Mouse (Mus musculus) MEL (cell line): ENCODE data around the gene Amz1. TPM values are rescaled to one million over a fixed set of nuclear protein-coding genes. Genes with fewer than 3 reads are reported as not detected.

Experiments
- DNase-seq: peaks from one replicate; pipeline ENCODE4 v3.0.0; 2011; ENCODE audit warnings: low read depth, low spot score
- H3K27ac ChIP-seq: 2 replicates; pipeline ENCODE4 v1.5.1; 2012; ENCODE audit warnings: low read depth, mild to moderate bottlenecking, control low read depth, low read length, moderate library complexity; ENCODE audit not compliant: control insufficient read depth
- H3K27me3 ChIP-seq, 2 experiments: fragments of 150-350 bp in 1 of 2; sonication (generic) in 1 of 2; 2 replicates each; pipeline ENCODE4 v1.6.1; 2012; ENCODE audit warnings: low read length in 2 of 2, mild to moderate bottlenecking in 2 of 2, improper control_type of control experiment in 1 of 2, moderate library complexity in 1 of 2; ENCODE audit not compliant: insufficient read depth in 2 of 2, control insufficient read depth in 1 of 2
- H3K36me3 ChIP-seq, 2 experiments: 2 replicates each; pipeline ENCODE4 v1.6.1; 2012 to 2014; ENCODE audit warnings: low read length in 2 of 2, improper control_type of control experiment in 1 of 2, inconsistent platforms in 1 of 2, mild to moderate bottlenecking in 1 of 2; ENCODE audit not compliant: insufficient read depth in 2 of 2, control insufficient read depth in 1 of 2
- H3K4me1 ChIP-seq, 2 experiments: fragments of 150-350 bp in 1 of 2; sonication (generic) in 1 of 2; 2 replicates each; pipeline ENCODE4 v1.6.1; 2012; ENCODE audit warnings: low read length in 2 of 2, improper control_type of control experiment in 1 of 2, mild to moderate bottlenecking in 1 of 2; ENCODE audit not compliant: insufficient read depth in 2 of 2, control insufficient read depth in 1 of 2
- H3K4me3 ChIP-seq, 2 experiments: fragments of 150-350 bp in 1 of 2; sonication (generic) in 1 of 2; 2 replicates each; pipeline ENCODE4 v1.5.1; 2012; ENCODE audit warnings: low read depth in 2 of 2, low read length in 2 of 2, mild to moderate bottlenecking in 2 of 2, moderate library complexity in 2 of 2, control low read depth in 1 of 2, improper control_type of control experiment in 1 of 2; ENCODE audit not compliant: control insufficient read depth in 1 of 2, insufficient read depth in 1 of 2
- H3K79me2 ChIP-seq: 2 replicates; pipeline ENCODE4 v1.6.1; 2012; ENCODE audit warnings: mild to moderate bottlenecking, low read length, moderate library complexity; ENCODE audit not compliant: control insufficient read depth, poor library complexity, insufficient read depth
- H3K9ac ChIP-seq: 2 replicates; pipeline ENCODE4 v1.6.1; 2012; ENCODE audit warnings: low read depth, mild to moderate bottlenecking, control low read depth, low read length, moderate library complexity; ENCODE audit not compliant: control insufficient read depth, poor library complexity, severe bottlenecking
- H3K9me3 ChIP-seq: fragments of 150-350 bp; sonication (generic); replicated peaks from 2 replicates; pipeline ENCODE4 v1.6.1; 2012; ENCODE audit warnings: mild to moderate bottlenecking, low read length, improper control_type of control experiment, moderate library complexity; ENCODE audit not compliant: insufficient read depth
- BHLHE40 ChIP-seq: IDR thresholded peaks from 2 replicates; pipeline ENCODE4 v1.6.1; 2012; ENCODE audit warnings: low read depth, mild to moderate bottlenecking, inconsistent platforms, low read length, improper control_type of control experiment, borderline replicate concordance
- CHD1 ChIP-seq: IDR thresholded peaks from 2 replicates; pipeline ENCODE4 v1.6.1; 2012; ENCODE audit warnings: low read depth, mild to moderate bottlenecking, inconsistent platforms, low read length, improper control_type of control experiment
- E2F4 ChIP-seq: IDR thresholded peaks from 2 replicates; pipeline ENCODE4 v1.6.1; 2011; ENCODE audit warnings: low read depth, low read length, improper control_type of control experiment, borderline replicate concordance
- GATA1 ChIP-seq: IDR thresholded peaks from 2 replicates; pipeline ENCODE4 v1.6.1; 2011; ENCODE audit warnings: low read depth, low read length, improper control_type of control experiment
- JUND ChIP-seq: IDR thresholded peaks from 2 replicates; pipeline ENCODE4 v1.6.1; 2011; ENCODE audit warnings: low read depth, mild to moderate bottlenecking, improper control_type of control experiment, low read length
- KAT2A ChIP-seq: conservative IDR thresholded peaks from 2 replicates; pipeline ENCODE4 v1.6.1; 2012; ENCODE audit warnings: low read depth, low read length, improper control_type of control experiment, inconsistent platforms
- MAZ ChIP-seq: IDR thresholded peaks from 2 replicates; pipeline ENCODE4 v1.6.1; 2012; ENCODE audit warnings: low read depth, mild to moderate bottlenecking, inconsistent platforms, low read length, improper control_type of control experiment
- MEF2A ChIP-seq: IDR thresholded peaks from 2 replicates; pipeline ENCODE4 v1.6.1; 2014; ENCODE audit warnings: low read depth, mild to moderate bottlenecking, inconsistent platforms, low read length, improper control_type of control experiment; ENCODE audit not compliant: poor library complexity, insufficient replicate concordance, severe bottlenecking; ENCODE audit errors: extremely low read depth
- MXI1 ChIP-seq: IDR thresholded peaks from 2 replicates; pipeline ENCODE4 v1.6.1; 2011; ENCODE audit warnings: mild to moderate bottlenecking, low read depth, low read length, improper control_type of control experiment
- MYB ChIP-seq: IDR thresholded peaks from 2 replicates; pipeline ENCODE4 v1.6.1; 2011; ENCODE audit warnings: mild to moderate bottlenecking, low read depth, low read length, improper control_type of control experiment
- NELFE ChIP-seq: IDR thresholded peaks from 2 replicates; pipeline ENCODE4 v1.6.1; 2011; ENCODE audit warnings: low read depth, low read length, improper control_type of control experiment
- POLR2AphosphoS2 ChIP-seq: IDR thresholded peaks from 2 replicates; pipeline ENCODE4 v1.6.1; 2011; ENCODE audit warnings: low read length, improper control_type of control experiment
- POLR2AphosphoS5 ChIP-seq: IDR thresholded peaks from 2 replicates; pipeline ENCODE4 v1.6.1; 2012; ENCODE audit warnings: low read depth, borderline replicate concordance, mild to moderate bottlenecking, inconsistent platforms, low read length, moderate library complexity, mixed read lengths
- RAD21 ChIP-seq: IDR thresholded peaks from 2 replicates; pipeline ENCODE4 v1.6.1; 2011; ENCODE audit warnings: mild to moderate bottlenecking, low read depth, low read length, improper control_type of control experiment
- SIN3A ChIP-seq: IDR thresholded peaks from 2 replicates; pipeline ENCODE4 v1.6.1; 2012; ENCODE audit warnings: low read length, improper control_type of control experiment, inconsistent platforms
- SMC3 ChIP-seq: IDR thresholded peaks from 2 replicates; pipeline ENCODE4 v1.6.1; 2011; ENCODE audit warnings: low read depth, low read length, improper control_type of control experiment
- UBTF ChIP-seq: IDR thresholded peaks from 2 replicates; pipeline ENCODE4 v1.6.1; 2012; ENCODE audit warnings: low read depth, mild to moderate bottlenecking, inconsistent platforms, low read length, improper control_type of control experiment, moderate library complexity, borderline replicate concordance; ENCODE audit not compliant: insufficient read depth
- USF1 ChIP-seq: IDR thresholded peaks from 2 replicates; pipeline ENCODE4 v1.6.1; 2014; ENCODE audit warnings: low read depth, mild to moderate bottlenecking, inconsistent platforms, low read length, improper control_type of control experiment, moderate library complexity
- USF2 ChIP-seq, 2 experiments: IDR thresholded peaks; 2 replicates each; pipeline ENCODE4 v1.6.1; 2011 to 2012; ENCODE audit warnings: improper control_type of control experiment in 2 of 2, low read length in 2 of 2, borderline replicate concordance in 1 of 2, inconsistent platforms in 1 of 2, low read depth in 1 of 2, mild to moderate bottlenecking in 1 of 2; ENCODE audit not compliant: insufficient read depth in 1 of 2
- polyA plus RNA-seq, 2 experiments: library from polyadenylated mRNA; stranded (reverse) in 1 of 2; unstranded in 1 of 2; fragments of >175 nt in 1 of 2; fragments of >200 nt in 1 of 2; gene quantifications; 2 replicates each; pipeline versions ENCODE4 v1.2.1 to v1.2.4; 2012; ENCODE audit warnings: low replicate concordance in 2 of 2, low read depth in 1 of 2; ENCODE audit not compliant: insufficient read length in 2 of 2, insufficient read depth in 1 of 2, missing spikeins in 1 of 2
- total RNA-seq: library from RNA; depleted of rRNA; stranded (reverse); fragments of 300-350 nt; gene quantifications from 2 replicates; pipeline ENCODE4 v1.2.3, GENCODE M21; 2012

Gene Amz1
- total and polyA plus RNA-seq, 3 experiments: 0.68 to 1.7 TPM; not detected in 1

- H3K9me3 ChIP-seq: no peaks in the 10 kb centered on the region
- TF ChIP-seq NELFE: no peak
- no peak for TF ChIP-seq MEF2A
- TF ChIP-seq E2F4: no peak
- no peak for TF ChIP-seq UBTF
- TF ChIP-seq KAT2A: no peak
- TF ChIP-seq MXI1: no peak
- no peak for TF ChIP-seq JUND
- no peak for TF ChIP-seq SMC3
- TF ChIP-seq USF1: no peak
- TF ChIP-seq RAD21: no peak
- no peak for TF ChIP-seq USF2 (IDR thresholded peaks at IDR 0.05; ENCODE audit: borderline replicate concordance in 1 of 2, insufficient read depth in 1 of 2, low read depth in 1 of 2, low read length in 2 of 2)
- no peak for TF ChIP-seq SIN3A
- no peak for TF ChIP-seq BHLHE40
- TF ChIP-seq CHD1: no peak
- no peak for TF ChIP-seq POLR2AphosphoS5
- TF ChIP-seq GATA1: no peak
- no peak for TF ChIP-seq MAZ
- TF ChIP-seq MYB: no peak
- no peak for TF ChIP-seq POLR2AphosphoS2
- TF ChIP-seq, all 39 proteins: peak for 0
- H3K4me1 ChIP-seq: peaks cover 10 to 15% of the 10 kb centered on the region in 2 experiments
- peaks cover 2 to 16% of the 10 kb centered on the region in 2 experiments; a peak in 3 of 4 replicates for H3K36me3 ChIP-seq
- no peak overlapping the region for H3K9ac ChIP-seq
- H3K27me3 ChIP-seq: no peaks in the 10 kb centered on the region
- no peak overlapping the region for H3K27ac ChIP-seq
- no peaks in the 10 kb centered on the region; the same call in 1 of the 2 replicates for H3K79me2 ChIP-seq
- H3K4me3 ChIP-seq: no peak overlapping the region
- no peak for DNase-seq
Observed at GRCm38 (mm10) chr5:140799190-140799589, 75.3 kb downstream of the Amz1 start.

- H3K4me1 ChIP-seq: peaks cover 1 to 6% of the 10 kb centered on the region in 2 experiments; a peak in 3 of 4 replicates
- no peak overlapping the region for H3K4me3 ChIP-seq
- H3K27ac ChIP-seq: no peak overlapping the region
- TF ChIP-seq SMC3 (no peak), POLR2AphosphoS2 (no peak)
- H3K9ac ChIP-seq: no peak overlapping the region
- H3K79me2 ChIP-seq: no peaks in the 10 kb centered on the region; the same call in 1 of the 2 replicates
- peaks cover 2 to 4% of the 10 kb centered on the region in 2 experiments; a peak in 3 of 4 replicates for H3K36me3 ChIP-seq
- DNase-seq: no peak
- H3K27me3 ChIP-seq: no peaks in the 10 kb centered on the region
- no peaks in the 10 kb centered on the region for H3K9me3 ChIP-seq
Observed at GRCm38 (mm10) chr5:140800288-140800923, 76.5 kb downstream of the Amz1 start.
